Mouse (Mus musculus) retina, adult 2 months (tissue): ENCODE measurements around the gene Bud13.

Experiments used
- DNase-seq: peaks from one replicate; pipeline ENCODE4 v3.0.0-alpha.2; 2012; ENCODE audit warnings: low read depth, low spot score

Gene Bud13

GRCm38 (mm10) chr9:46282631-46283436 is at the start of gene Bud13:
TSS of gene Bud13 (plus strand) at chr9:46283008.
- peak; percentile 90 for DNase-seq

DNA sequence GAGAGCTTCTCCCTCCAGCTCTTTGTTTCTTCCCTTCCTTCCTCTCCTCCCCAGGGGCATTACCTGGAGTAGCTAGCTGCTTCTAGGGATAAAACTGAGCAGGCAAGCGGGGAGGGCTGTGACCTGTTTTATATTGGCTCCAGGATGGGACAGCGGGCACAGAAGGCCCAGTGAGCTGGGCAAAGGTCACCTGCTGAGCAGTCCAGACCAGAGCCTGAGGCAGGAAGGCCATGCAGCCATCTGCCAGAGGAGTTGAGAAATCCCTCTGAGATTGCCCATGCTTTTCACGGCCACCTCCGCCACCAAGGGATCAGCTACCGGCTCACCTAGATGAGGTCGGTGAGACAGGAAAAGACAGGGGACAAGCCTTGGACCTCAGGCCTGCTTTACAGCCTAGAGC is 47.6 kb upstream of the Bud13 start:
- no peak for DNase-seq

- DNase-seq, result no peak
Measured at GRCm38 (mm10) chr9:46235596-46235648, 47.4 kb upstream of the Bud13 start, which contains the start of gene Apoc3. TSS of gene Apoc3 (minus strand) at chr9:46235636.

- no peak for DNase-seq
Measured at GRCm38 (mm10) chr9:46235649-46236048, 47.2 kb upstream of the Bud13 start.

GRCm38 (mm10) chr9:46238850-46239249 is 44.0 kb upstream of the Bud13 start:
- no peak for DNase-seq

GRCm38 (mm10) chr9:46240526-46241153 is 42.2 kb upstream of the Bud13 start, which contains the start of gene Apoa4:
TSS of gene Apoa4 (plus strand) at chr9:46240696.
- no peak for DNase-seq

GRCm38 (mm10) chr9:46241818-46242217 is 41.0 kb upstream of the Bud13 start:
- no peak for DNase-seq

DNA sequence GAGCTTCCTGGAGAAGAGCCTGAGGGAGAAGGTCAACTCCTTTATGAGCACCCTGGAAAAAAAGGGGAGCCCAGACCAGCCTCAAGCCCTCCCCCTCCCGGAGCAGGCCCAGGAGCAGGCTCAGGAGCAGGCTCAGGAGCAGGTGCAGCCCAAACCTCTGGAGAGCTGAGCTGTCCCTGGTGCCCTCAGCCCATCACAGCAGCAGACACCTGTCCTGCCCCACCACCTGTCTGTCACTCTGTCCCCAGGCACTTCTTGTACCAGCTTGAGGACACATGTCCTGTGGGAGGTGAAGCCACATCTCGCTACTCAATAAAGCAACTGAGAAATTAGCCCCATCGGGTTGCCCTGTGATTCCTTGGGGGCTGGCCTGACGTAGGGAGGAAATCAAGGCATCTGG is 39.7 kb upstream of the Bud13 start:
- no peak for DNase-seq

GRCm38 (mm10) chr9:46243584-46243983 is 39.2 kb upstream of the Bud13 start:
- no peak for DNase-seq

DNA sequence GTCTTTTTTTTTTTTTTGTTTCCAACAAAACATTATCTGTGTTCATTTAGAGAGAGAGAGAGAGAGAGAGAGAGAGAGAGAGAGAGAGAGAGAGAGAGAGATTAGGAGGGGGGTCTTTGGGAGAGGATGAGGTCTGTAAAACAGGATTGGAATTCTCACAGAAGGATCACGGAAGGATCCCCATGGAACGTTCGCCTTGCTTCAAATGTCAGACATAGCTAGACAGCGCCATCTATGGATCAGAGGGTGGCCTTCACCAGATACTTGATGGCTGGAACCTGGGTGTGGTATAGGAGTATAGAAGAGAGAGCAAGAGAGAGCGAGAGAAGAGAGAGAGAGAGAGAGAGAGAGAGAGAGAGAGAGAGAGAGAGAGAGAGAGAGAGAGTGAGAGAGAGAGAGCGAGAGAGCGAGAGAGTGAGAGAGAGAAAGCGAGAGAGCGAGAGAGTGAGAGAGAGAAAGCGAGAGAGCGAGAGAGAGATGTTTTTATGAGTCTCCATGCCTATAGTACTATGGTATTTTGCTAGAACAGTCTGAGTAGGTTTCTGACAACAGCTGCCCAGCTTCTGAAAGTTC is 36.0 kb upstream of the Bud13 start:
- DNase-seq, result peak; percentile 65

GRCm38 (mm10) chr9:46256177-46256576 is 26.6 kb upstream of the Bud13 start:
- DNase-seq, result no peak

- no peak for DNase-seq
Measured at GRCm38 (mm10) chr9:46256658-46257385, 26.0 kb upstream of the Bud13 start.

DNA sequence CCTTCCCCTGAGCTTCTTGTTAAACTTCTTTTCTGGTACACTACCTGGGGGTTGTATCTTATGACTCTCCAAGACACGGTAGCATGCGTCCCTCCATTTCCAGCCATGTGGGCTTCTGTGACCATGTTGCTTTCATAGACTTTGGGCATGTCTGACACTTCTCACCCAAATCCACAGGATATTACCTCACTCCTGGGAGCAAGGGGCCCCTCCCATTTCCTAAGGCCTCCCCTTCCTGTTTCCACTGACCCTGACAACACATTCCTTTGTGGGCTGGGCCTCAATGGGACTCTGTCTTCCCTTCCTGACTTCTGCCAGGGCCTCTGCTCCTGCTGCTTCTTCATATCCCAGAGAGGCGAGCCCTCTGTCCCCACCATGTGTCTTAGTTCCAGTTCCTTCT is 25.3 kb upstream of the Bud13 start:
- DNase-seq, result no peak

DNA sequence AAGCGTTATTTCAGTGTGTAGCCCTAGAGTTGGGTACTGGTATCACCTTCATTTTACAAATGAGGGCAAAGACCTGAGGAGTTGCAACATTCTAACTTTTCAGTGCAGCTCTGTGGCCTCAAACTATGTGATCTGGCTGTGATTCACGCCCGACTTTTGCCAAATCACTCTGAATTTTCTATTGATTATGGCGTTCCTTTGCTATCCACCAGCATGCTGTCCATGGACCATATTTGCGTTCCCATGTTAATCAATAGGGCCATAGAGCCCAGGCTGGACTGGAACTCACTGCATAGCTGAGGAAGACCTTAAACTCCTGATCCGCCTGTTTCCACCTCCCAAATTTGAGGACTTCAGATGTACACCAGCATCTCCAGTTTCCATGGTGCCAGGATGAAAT is 23.7 kb upstream of the Bud13 start:
- no peak for DNase-seq

DNA sequence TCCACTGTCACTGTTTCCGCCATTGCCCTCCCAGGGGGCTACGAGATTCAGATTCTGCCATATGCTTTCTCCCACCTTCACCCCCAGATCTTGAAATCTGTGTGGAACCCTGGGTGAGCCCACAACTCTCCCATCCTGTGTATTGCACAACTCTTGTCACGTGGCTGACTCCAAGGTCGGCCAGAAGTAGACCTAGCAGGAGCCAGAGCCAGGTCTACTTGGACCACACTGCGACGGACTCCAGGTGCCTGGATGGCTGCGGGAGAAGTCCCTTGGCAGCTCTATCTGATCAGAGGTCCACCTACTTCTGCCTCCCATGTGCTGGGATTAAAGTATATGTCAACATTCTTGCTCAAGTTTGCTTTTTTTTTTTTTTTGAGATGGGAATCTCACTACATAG is 21.7 kb upstream of the Bud13 start:
- DNase-seq, result no peak

DNA sequence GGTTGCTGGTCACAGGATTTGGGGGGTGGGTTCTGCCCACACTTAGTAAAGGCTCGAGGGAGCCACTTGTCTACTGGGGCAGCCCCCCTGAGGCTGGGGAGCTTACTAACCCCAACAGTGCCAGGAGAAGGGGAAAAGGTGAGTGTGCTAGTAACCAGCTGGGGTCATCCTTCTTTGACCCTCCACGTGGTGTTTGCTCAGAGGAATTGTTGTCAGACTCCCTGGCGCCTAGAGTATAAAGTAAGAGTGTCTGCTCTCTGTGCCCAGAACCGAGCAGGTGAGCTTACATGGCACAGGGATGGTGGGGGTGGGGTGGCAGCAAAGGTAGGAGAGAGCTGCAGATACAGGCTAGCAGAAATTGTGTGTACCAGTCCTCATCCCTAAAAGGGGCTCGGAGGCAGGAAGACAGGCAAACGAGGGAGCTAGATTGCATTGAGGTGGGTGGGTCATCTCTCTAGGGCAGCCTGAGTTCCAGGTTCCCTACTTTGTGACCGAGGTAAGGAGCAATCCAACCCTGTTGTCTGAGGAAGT is 14.4 kb upstream of the Bud13 start, which contains the start of gene Apoa5:
Gene Apoa5, plus strand, starts transcription at position 291 of the 531 bp plus-strand sequence.
- no peak for DNase-seq

- no peak for DNase-seq
Measured at GRCm38 (mm10) chr9:46269125-46269524, 13.7 kb upstream of the Bud13 start.

- DNase-seq, result no peak
Measured at GRCm38 (mm10) chr9:46270782-46271181, 12.0 kb upstream of the Bud13 start.

- no peak for DNase-seq
Measured at GRCm38 (mm10) chr9:46272070-46272469, 10.7 kb upstream of the Bud13 start.

- peak; percentile 79 for DNase-seq
Measured at GRCm38 (mm10) chr9:46272677-46273454, 9.9 kb upstream of the Bud13 start, which contains the start of gene Zpr1. TSS of gene Zpr1 (plus strand) at chr9:46273064.

- no peak for DNase-seq
Measured at GRCm38 (mm10) chr9:46274494-46274893, 8.3 kb upstream of the Bud13 start.

DNA sequence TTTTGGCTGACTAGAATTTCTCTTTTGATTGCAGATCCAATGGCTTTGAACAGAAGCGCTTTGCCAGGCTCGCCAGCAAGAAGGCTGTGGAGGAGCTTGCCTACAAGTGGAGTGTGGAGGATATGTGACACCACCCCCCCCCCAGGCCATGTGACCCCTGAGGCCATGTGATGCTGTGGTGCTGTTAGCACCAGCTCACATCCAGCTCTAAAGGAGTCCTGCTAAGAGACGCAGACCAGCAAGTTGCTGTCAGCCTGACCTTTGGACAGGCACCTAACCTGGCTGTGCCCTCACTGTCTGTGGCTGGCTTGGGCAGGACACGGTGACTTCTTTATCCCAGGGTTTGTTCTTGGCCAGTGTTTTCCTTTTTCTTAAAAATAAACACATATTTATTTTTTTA is 15.6 kb downstream of the Bud13 start:
- no peak for DNase-seq
